Comparison of ENCODE assay signal across 8 mouse cellular contexts in genomic region chr4:135962946-135963345, GRCm38 (mm10). TPM values are rescaled to one million over a fixed set of nuclear protein-coding genes. Genes with fewer than 3 reads are reported as not detected.
DNase-seq lines count a peak whose midpoint lies in the region; ATAC-seq and TF ChIP-seq lines count a peak whose summit lies in the region.

No protein-coding gene starts in this region.

- 5% methylated on average over 15 of the region's 15 CpGs for WGBS in neural tube, embryonic 11.5 days
- WGBS in limb, embryonic 14.5 days, result 6% methylated on average over 15 of the region's 15 CpGs
- WGBS in stomach, embryonic 15.5 days, result 6% methylated on average over 15 of the region's 15 CpGs

- peak overlapping the region; percentile 70 for H3K4me3 ChIP-seq in neural tube, embryonic 11.5 days (ENCODE audit: low read depth, low read length)
- peak overlapping the region; percentile 72 for H3K4me3 ChIP-seq in limb, embryonic 14.5 days (replicated peaks; ENCODE audit: low read length)
- peak overlapping the region; percentile 75 for H3K4me3 ChIP-seq in stomach, embryonic 15.5 days (replicated peaks)

- H3K9me3 ChIP-seq in neural tube, embryonic 11.5 days (ENCODE audit: control insufficient read depth, low read length), result no peaks in the 10 kb centered on the region
- no peaks in the 10 kb centered on the region for H3K9me3 ChIP-seq in limb, embryonic 14.5 days (ENCODE audit: control insufficient read depth, low read length)
- H3K9me3 ChIP-seq in stomach, embryonic 15.5 days, result no peaks in the 10 kb centered on the region

- DNase-seq in neural tube, embryonic 11.5 days (ENCODE audit: low spot score), result no peak
- no peak for DNase-seq in neural tube, embryonic 10.5 days (ENCODE audit: extremely low spot score, low spot score)
- no peak for DNase-seq in limb, embryonic 14.5 days (ENCODE audit: low spot score)
- no peak for DNase-seq in left cerebral cortex, adult 11 months (ENCODE audit: low spot score)
- no peak for DNase-seq in urinary bladder, adult 2 months (ENCODE audit: low spot score)
- DNase-seq in layer of hippocampus, adult 8-10 months (ENCODE audit: low spot score in 2 of 2), result no peak

- H3K36me3 ChIP-seq in neural tube, embryonic 11.5 days (ENCODE audit: control insufficient read depth, insufficient read depth, low read length), result peaks cover 12% of the 10 kb centered on the region
- H3K36me3 ChIP-seq in limb, embryonic 14.5 days (ENCODE audit: control insufficient read depth, insufficient read depth, low read length), result peaks cover 65% of the 10 kb centered on the region
- H3K36me3 ChIP-seq in stomach, embryonic 15.5 days, result peaks cover 30% of the 10 kb centered on the region

- peak overlapping the region; percentile 83 for H3K9ac ChIP-seq in neural tube, embryonic 11.5 days (ENCODE audit: low read length)
- peak overlapping the region; percentile 63 for H3K9ac ChIP-seq in limb, embryonic 14.5 days (ENCODE audit: low read depth, low read length, severe bottlenecking)
- H3K9ac ChIP-seq in stomach, embryonic 15.5 days, result peak overlapping the region; percentile 78

- H3K27ac ChIP-seq in neural tube, embryonic 11.5 days (ENCODE audit: low read depth, low read length), result peak overlapping the region; percentile 56
- peak overlapping the region; percentile 70 for H3K27ac ChIP-seq in limb, embryonic 14.5 days (replicated peaks; ENCODE audit: low read depth, low read length)
- H3K27ac ChIP-seq in stomach, embryonic 15.5 days, result peak overlapping the region; percentile 91

- 0 out of 2 replicates have a peak, but pooled peaks have one; percentile 8 for ATAC-seq in neural tube, embryonic 11.5 days (ENCODE audit: insufficient read depth, low FRiP score, low TSS enrichment)
- peak; percentile 1 for ATAC-seq in erythroblast, adult 5-6 weeks (replicated peaks; ENCODE audit: low FRiP score, poor library complexity, severe bottlenecking)
- no peak for ATAC-seq in limb, embryonic 14.5 days (ENCODE audit: low FRiP score, low read depth)
- no peak for ATAC-seq in stomach, embryonic 15.5 days (ENCODE audit: insufficient read depth, low FRiP score, low read depth)

- TF ChIP-seq POLR2A in limb, embryonic 14.5 days (IDR thresholded peaks at IDR 0.05; ENCODE audit: borderline replicate concordance, extremely low read depth, insufficient read depth, insufficient read length), result no peak

- H3K27me3 ChIP-seq in neural tube, embryonic 11.5 days (ENCODE audit: control insufficient read depth, insufficient read depth, low read length), result no peaks in the 10 kb centered on the region
- H3K27me3 ChIP-seq in limb, embryonic 14.5 days (ENCODE audit: control insufficient read depth, insufficient read depth, low read length), result no peaks in the 10 kb centered on the region
- no peaks in the 10 kb centered on the region for H3K27me3 ChIP-seq in stomach, embryonic 15.5 days (replicated peaks)

- peak overlapping the region; percentile 93 for H3K4me2 ChIP-seq in neural tube, embryonic 11.5 days (ENCODE audit: low read depth)
- H3K4me2 ChIP-seq in limb, embryonic 14.5 days (replicated peaks; ENCODE audit: low read depth, low read length, severe bottlenecking), result peak overlapping the region; percentile 86
- peak overlapping the region; percentile 90 for H3K4me2 ChIP-seq in stomach, embryonic 15.5 days

- peaks cover 8% of the 10 kb centered on the region for H3K4me1 ChIP-seq in neural tube, embryonic 11.5 days (ENCODE audit: control insufficient read depth, insufficient read depth, low read length)
- H3K4me1 ChIP-seq in limb, embryonic 14.5 days (ENCODE audit: control insufficient read depth, insufficient read depth, low read length), result peaks cover 6% of the 10 kb centered on the region
- H3K4me1 ChIP-seq in stomach, embryonic 15.5 days, result peaks cover 15% of the 10 kb centered on the region

RNA-seq across cellular contexts. Expression of gene Gale, which starts 0.6 kb away (rescaled TPM):
- 34.2 and 36.4 TPM in 2 replicates for polyA plus RNA-seq in neural tube, embryonic 11.5 days (2014; fragmentation: Nextera tagmentation; extraction: Ambion mirVana)
- total RNA-seq in erythroblast, adult 5-6 weeks (2015; ENCODE audit: low replicate concordance), result 2.3 and 7.9 TPM in 2 replicates
- 2.3 and 4.2 TPM in 2 replicates for total RNA-seq in erythroblast, adult 5-6 weeks (2017; ENCODE audit: low replicate concordance)
- 83.7 and 101 TPM in 2 replicates for polyA plus RNA-seq in limb, embryonic 14.5 days (2012; rRNA removed)
- 52.0 and 59.3 TPM in 2 replicates for polyA plus RNA-seq in limb, embryonic 14.5 days (2014; fragmentation: Nextera tagmentation; extraction: Ambion mirVana)
- 90.9 and 92.1 TPM in 2 replicates for polyA plus RNA-seq in stomach, embryonic 15.5 days (2015; fragmentation: Nextera tagmentation; extraction: Ambion mirVana)
- 20.4 and 36.8 TPM in 2 replicates for polyA plus RNA-seq in urinary bladder, adult 2 months (2012; rRNA removed)
- 10 to 100 TPM; 22.3 to 28.1 (median 26.3) TPM for total RNA-seq in layer of hippocampus, adult 8-10 months (2022)

RNA-seq across cellular contexts. Expression of gene Lypla2, which starts 9.5 kb away (rescaled TPM):
- polyA plus RNA-seq in neural tube, embryonic 11.5 days (2014; fragmentation: Nextera tagmentation; extraction: Ambion mirVana), result 161 and 171 TPM in 2 replicates
- total RNA-seq in erythroblast, adult 5-6 weeks (2015; ENCODE audit: low replicate concordance), result 14.6 and 25.2 TPM in 2 replicates
- total RNA-seq in erythroblast, adult 5-6 weeks (2017; ENCODE audit: low replicate concordance), result 4.5 and 6.1 TPM in 2 replicates
- 106 and 133 TPM in 2 replicates for polyA plus RNA-seq in limb, embryonic 14.5 days (2012; rRNA removed)
- 105 and 117 TPM in 2 replicates for polyA plus RNA-seq in limb, embryonic 14.5 days (2014; fragmentation: Nextera tagmentation; extraction: Ambion mirVana)
- 102 and 105 TPM in 2 replicates for polyA plus RNA-seq in stomach, embryonic 15.5 days (2015; fragmentation: Nextera tagmentation; extraction: Ambion mirVana)
- 55.2 and 63.6 TPM in 2 replicates for polyA plus RNA-seq in urinary bladder, adult 2 months (2012; rRNA removed)
- 100 to 1,000 TPM in 2 of 4 experiments, 10 to 100 TPM in 2; 94.3 to 103 (median 98.5) TPM for total RNA-seq in layer of hippocampus, adult 8-10 months (2022)

RNA-seq across cellular contexts. Expression of gene Hmgcl, which starts 16.7 kb away (rescaled TPM):
- 62.3 and 62.7 TPM in 2 replicates for polyA plus RNA-seq in neural tube, embryonic 11.5 days (2014; fragmentation: Nextera tagmentation; extraction: Ambion mirVana)
- 17.3 and 45.4 TPM in 2 replicates for total RNA-seq in erythroblast, adult 5-6 weeks (2015; ENCODE audit: low replicate concordance)
- 15.6 and 15.8 TPM in 2 replicates for total RNA-seq in erythroblast, adult 5-6 weeks (2017; ENCODE audit: low replicate concordance)
- polyA plus RNA-seq in limb, embryonic 14.5 days (2012; rRNA removed), result 60.8 and 69.7 TPM in 2 replicates
- 93.4 and 97.6 TPM in 2 replicates for polyA plus RNA-seq in limb, embryonic 14.5 days (2014; fragmentation: Nextera tagmentation; extraction: Ambion mirVana)
- polyA plus RNA-seq in stomach, embryonic 15.5 days (2015; fragmentation: Nextera tagmentation; extraction: Ambion mirVana), result 88.5 and 90.4 TPM in 2 replicates
- 64.9 and 79.9 TPM in 2 replicates for polyA plus RNA-seq in urinary bladder, adult 2 months (2012; rRNA removed)
- total RNA-seq in layer of hippocampus, adult 8-10 months (2022), result 10 to 100 TPM; 34.6 to 39.1 (median 37.6) TPM

RNA-seq across cellular contexts. Expression of gene Pithd1, which starts 24.1 kb away (rescaled TPM):
- 60.0 and 60.6 TPM in 2 replicates for polyA plus RNA-seq in neural tube, embryonic 11.5 days (2014; fragmentation: Nextera tagmentation; extraction: Ambion mirVana)
- 24.4 and 34.5 TPM in 2 replicates for total RNA-seq in erythroblast, adult 5-6 weeks (2015; ENCODE audit: low replicate concordance)
- 72.0 and 131 TPM in 2 replicates for total RNA-seq in erythroblast, adult 5-6 weeks (2017; ENCODE audit: low replicate concordance)
- 49.1 and 50.2 TPM in 2 replicates for polyA plus RNA-seq in limb, embryonic 14.5 days (2012; rRNA removed)
- 52.6 and 59.9 TPM in 2 replicates for polyA plus RNA-seq in limb, embryonic 14.5 days (2014; fragmentation: Nextera tagmentation; extraction: Ambion mirVana)
- polyA plus RNA-seq in stomach, embryonic 15.5 days (2015; fragmentation: Nextera tagmentation; extraction: Ambion mirVana), result 50.3 and 55.1 TPM in 2 replicates
- polyA plus RNA-seq in urinary bladder, adult 2 months (2012; rRNA removed), result 41.4 and 46.9 TPM in 2 replicates
- 10 to 100 TPM; 79.8 to 89.2 (median 83.7) TPM for total RNA-seq in layer of hippocampus, adult 8-10 months (2022)

RNA-seq across cellular contexts. Expression of gene Fuca1, which starts 42.4 kb away (rescaled TPM):
- polyA plus RNA-seq in neural tube, embryonic 11.5 days (2014; fragmentation: Nextera tagmentation; extraction: Ambion mirVana), result 47.2 and 60.6 TPM in 2 replicates
- total RNA-seq in erythroblast, adult 5-6 weeks (2015; ENCODE audit: low replicate concordance), result 9.2 and 15.2 TPM in 2 replicates
- 29.4 and 31.6 TPM in 2 replicates for total RNA-seq in erythroblast, adult 5-6 weeks (2017; ENCODE audit: low replicate concordance)
- polyA plus RNA-seq in limb, embryonic 14.5 days (2012; rRNA removed), result 45.6 and 50.1 TPM in 2 replicates
- 80.8 and 92.8 TPM in 2 replicates for polyA plus RNA-seq in limb, embryonic 14.5 days (2014; fragmentation: Nextera tagmentation; extraction: Ambion mirVana)
- 93.2 and 96.3 TPM in 2 replicates for polyA plus RNA-seq in stomach, embryonic 15.5 days (2015; fragmentation: Nextera tagmentation; extraction: Ambion mirVana)
- polyA plus RNA-seq in urinary bladder, adult 2 months (2012; rRNA removed), result 75.9 and 84.2 TPM in 2 replicates
- total RNA-seq in layer of hippocampus, adult 8-10 months (2022), result 10 to 100 TPM; 51.2 to 73.5 (median 59.2) TPM

Comparison
In these comparisons a context has a peak if more than half of its experiments do, and no peak if none do; other contexts are left out.
1. ATAC-seq: peak in neural tube, embryonic 11.5 days (single experiment) and erythroblast, adult 5-6 weeks (single experiment); none in limb, embryonic 14.5 days (single experiment) and stomach, embryonic 15.5 days (single experiment).
2. Peak in every context shown above with its lines, with median percentiles within 50 percentile points of each other: H3K27ac ChIP-seq, H3K4me2 ChIP-seq, H3K4me3 ChIP-seq and H3K9ac ChIP-seq.